Mouse (Mus musculus): ENCODE results near the gene Map2k4. TPM values are rescaled to one million over a fixed set of nuclear protein-coding genes. Genes with fewer than 3 reads are reported as not detected.
A peak's percentile ranks its signal among the peaks of the same experiment; 100 is the strongest.

The Map2k4 gene
- polyA plus RNA-seq, 1 experiment from 2014 or later = 66.0 TPM

MicroRNAs encoded within 50 kb of the gene (microRNA counts, 519-probe panel; counts per million panel counts)
- not detected for microRNA mmu-miR-744

Small RNA genes within 50 kb of the gene (microRNA-seq; reads per million reads assigned to microRNA genes)
- 8,890 reads per million, percentile 94 among the genes with 10 or more reads in this experiment for gene Mir744

Other genes with a start within 250 kb of the Map2k4 start
- gene Zkscan6, start 18.9 kb upstream of the Map2k4 start, polyA plus RNA-seq (2016; fragmentation: Nextera tagmentation; extraction: Ambion mirVana) = 15.8 and 17.2 TPM in 2 replicates